Mouse (Mus musculus) heart, postnatal 4 days (tissue): ENCODE data around the gene Slc32a1. TPM values are rescaled to one million over a fixed set of nuclear protein-coding genes. Genes with fewer than 3 reads are reported as not detected.
A peak's percentile ranks its signal among the peaks of the same experiment; 100 is the strongest.

Experiments
- DNase-seq: peaks from one replicate; pipeline ENCODE4 v3.0.0; 2021
- total RNA-seq, 2 experiments: library from RNA; stranded (reverse); gene quantifications; 2 replicates each; pipeline ENCODE4 v1.2.3; 2021

Gene Slc32a1
- total RNA-seq, 2 experiments from 2014 or later, result not detected

DNA sequence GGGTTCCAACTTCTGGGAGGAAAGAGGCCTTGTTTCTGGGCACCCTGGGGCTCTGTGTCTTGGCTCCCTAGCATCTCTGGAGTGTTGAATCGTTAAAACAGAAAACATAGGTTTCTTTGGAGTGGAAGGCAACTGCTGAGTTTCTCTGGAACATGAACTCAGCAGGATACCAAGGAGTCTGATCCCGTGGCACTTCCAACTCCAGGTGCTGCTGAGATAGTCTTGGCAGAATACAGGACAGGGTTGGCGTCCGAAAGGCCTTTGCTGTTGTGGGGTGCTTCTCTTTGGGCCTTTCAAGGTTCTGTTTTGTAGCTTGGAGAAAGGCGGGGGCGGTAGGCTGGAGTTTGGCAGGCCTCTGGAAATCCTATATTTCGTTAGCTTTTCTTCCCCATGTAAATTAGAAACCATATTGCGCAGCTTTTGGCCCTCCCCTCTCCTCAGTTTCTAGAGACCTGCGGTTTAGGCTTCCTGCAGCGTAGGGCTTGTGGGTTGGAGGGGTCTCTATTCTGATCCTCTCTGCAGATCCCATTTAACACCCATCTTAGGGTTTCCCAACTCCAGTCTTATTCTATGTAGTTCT is 2.2 kb downstream of the Slc32a1 start:
- no peak for DNase-seq

DNA sequence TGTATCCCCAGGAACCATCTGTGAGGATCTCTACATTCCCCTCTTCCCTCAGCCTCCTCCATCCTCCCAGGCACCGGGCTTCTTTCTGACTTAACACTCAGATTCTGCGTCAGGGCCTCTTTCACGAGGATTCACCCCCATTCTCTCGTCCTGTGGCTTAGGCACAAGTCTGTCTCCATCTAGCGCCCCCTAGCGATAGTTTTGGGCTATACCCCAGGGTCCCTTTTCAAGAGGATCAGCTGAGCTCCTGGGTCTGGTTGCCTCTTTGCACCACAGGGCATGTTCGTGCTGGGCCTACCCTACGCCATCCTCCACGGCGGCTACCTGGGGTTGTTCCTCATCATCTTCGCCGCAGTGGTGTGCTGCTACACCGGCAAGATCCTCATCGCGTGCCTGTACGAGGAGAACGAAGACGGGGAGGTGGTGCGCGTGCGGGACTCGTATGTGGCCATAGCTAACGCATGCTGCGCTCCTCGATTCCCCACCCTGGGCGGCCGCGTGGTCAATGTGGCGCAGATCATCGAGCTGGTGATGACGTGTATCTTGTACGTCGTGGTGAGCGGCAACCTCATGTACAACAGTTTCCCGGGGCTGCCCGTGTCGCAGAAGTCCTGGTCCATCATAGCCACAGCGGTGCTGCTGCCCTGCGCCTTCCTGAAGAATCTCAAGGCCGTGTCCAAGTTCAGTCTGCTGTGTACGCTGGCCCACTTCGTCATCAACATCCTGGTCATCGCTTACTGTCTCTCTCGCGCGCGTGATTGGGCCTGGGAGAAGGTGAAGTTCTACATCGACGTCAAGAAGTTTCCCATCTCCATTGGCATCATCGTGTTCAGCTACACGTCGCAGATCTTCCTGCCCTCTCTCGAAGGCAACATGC is 3.2 kb downstream of the Slc32a1 start:
- peak; percentile 51 for DNase-seq

DNA sequence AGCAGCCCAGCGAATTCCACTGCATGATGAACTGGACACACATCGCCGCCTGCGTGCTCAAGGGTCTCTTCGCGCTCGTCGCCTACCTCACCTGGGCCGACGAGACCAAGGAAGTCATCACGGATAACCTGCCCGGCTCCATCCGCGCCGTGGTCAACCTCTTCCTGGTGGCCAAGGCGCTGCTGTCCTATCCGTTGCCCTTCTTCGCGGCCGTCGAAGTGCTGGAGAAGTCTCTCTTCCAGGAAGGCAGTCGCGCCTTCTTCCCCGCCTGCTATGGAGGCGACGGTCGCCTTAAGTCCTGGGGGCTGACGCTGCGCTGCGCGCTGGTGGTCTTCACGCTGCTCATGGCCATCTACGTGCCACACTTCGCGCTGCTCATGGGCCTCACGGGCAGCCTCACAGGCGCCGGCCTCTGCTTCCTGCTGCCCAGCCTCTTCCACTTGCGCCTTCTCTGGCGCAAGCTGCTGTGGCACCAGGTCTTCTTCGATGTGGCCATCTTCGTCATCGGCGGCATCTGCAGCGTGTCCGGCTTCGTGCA is 3.9 kb downstream of the Slc32a1 start:
- no peak for DNase-seq

DNA sequence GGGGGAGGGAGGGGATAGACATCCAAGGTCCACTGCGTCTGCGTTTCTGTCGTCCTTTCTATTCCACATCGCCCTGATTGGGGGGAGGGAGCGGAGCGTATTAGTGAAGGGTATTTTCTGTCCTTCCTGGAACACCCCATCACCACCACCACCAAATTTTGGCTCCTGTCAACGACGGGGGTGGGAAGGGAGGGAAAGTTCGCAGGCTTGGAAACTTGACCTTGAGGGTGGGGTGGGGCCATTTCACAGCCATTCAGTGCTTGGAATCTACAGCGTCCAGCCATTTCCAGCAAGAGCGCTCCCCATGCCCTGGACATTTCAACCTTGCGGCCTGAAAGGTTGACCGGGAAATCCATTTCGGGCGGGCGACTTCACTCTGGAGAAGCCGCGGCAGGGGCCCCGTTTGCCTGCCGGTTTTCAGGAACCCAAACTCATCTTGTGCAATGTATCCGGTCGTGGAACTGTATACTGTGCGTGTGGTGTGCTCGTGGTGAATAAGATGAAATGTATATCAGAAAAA is 4.7 kb downstream of the Slc32a1 start:
- no peak for DNase-seq

DNA sequence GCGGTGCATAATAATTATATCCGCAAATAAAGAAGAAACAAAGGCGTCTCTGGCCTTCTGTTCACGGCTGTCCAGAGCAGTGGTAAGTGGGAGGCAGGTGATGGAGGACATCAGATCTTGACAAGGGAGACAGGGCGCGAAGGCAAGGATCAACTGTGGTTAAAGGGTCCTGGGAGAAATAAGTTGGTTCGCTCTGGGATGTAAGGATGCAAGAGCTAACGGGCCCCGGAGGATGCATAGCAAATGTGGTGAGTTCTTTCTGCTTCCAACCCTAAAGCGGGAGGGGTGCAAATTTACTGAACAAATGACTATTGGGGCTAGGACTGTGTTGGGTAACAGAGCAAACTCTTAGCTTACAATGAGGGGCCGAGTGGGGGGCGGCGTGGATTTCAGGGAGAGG is 5.1 kb downstream of the Slc32a1 start:
- DNase-seq, result no peak

DNA sequence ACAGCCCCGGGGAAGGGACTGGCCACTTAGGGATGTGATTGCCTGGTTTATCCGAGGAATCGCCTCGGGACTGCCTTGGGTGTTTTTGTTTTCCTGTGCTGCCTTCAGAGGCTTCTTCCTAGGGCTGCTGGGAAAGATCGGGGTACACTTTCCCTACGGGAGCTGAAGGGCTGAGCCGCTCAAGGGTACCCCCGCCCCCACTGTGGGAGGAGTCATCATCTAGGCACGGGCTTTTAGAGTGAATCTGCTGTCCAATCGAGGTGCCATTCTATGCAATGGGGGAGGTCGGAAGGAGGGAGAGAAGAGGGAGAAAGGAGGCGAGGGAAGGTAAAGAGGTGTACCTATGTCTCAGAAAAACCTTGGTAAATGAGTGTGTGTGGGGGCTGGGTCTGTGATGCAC is 5.7 kb downstream of the Slc32a1 start:
- DNase-seq, result no peak

DNA sequence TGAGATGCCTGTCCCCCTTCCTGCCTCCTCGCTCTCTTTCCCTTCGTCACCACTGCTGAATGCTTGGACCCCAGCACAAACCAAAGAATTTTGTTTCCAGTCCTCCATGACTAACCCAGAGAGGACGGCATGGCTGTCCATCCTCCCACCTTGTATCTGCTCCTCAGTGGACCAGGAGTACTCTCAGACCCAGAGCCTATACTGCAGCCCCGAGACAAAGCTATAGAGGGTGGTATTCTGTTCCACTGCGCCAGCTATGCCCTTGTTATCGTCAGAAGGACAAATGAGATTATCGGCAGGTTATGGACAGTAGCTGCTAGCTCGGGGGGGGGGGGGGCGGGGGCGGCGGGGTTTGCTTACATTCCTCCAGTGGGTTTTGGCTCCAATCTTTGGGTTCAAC is 6.2 kb downstream of the Slc32a1 start:
- no peak for DNase-seq

DNA sequence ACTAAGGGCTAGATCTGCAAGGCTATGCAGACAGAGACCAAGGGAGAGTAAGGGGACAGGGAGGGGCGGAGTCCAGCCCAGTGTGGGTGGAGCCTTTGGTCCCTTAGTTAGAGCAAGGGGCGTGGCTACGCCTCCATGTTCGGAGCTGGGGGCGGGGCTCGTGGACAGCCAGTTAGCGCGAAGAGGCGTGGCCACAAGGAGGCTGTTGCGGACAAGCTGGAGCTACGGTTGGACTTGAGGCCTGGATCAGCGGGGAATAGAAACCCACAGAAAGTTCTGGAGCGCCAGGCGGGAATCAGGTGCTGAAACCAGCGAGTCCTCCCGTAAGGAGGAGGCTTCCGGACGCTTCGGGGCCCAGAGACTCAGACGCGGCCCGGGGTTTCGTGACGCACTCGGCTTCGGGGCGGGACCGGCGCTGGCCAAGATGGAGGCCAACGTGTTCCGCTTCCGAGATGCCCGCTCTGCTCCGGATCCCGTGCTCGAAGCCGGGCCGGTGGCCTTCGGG is 14.2 kb downstream of the Slc32a1 start, which contains the start of gene Actr5:
TSS of gene Actr5 (plus strand) at position 171 of the 505 bp plus-strand sequence.
- peak; percentile 95 for DNase-seq

DNA sequence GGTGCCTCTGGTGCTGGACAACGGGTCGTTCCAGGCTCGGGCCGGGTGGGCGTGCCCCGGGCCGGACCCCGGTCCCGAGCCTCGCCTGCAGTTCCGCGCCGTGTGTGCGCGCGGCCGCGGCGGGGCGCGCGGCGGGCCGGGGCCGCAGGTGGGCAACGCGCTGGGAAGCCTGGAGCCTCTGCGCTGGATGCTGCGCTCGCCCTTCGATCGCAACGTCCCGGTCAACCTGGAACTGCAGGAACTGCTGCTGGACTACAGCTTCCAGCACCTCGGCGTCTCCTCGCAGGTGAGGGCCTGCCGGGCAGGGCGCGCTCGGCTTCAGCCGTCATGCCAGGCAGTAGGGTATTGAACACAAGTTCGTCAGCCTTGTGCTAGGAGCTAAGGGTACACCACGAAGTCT is 14.7 kb downstream of the Slc32a1 start:
- DNase-seq, result no peak

DNA sequence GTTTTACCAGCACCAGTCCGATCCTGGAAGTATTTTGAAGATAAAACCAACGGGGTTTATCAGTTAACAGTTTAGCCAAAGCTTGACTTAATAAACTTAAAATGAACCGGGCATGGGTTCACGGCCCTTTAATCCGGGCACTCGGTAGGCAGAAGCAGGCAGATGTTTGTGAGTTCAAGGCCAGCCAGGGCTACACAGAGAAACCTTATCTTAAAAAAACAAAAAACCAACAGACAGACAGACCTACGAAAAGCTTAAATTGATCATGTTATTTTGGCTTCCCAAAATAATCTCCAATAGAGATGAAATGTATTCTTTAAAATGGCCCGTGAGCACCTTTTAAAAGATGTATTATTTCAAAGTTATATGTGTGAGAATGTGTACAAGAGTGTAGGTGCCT is 15.1 kb downstream of the Slc32a1 start:
- DNase-seq, result no peak

DNA sequence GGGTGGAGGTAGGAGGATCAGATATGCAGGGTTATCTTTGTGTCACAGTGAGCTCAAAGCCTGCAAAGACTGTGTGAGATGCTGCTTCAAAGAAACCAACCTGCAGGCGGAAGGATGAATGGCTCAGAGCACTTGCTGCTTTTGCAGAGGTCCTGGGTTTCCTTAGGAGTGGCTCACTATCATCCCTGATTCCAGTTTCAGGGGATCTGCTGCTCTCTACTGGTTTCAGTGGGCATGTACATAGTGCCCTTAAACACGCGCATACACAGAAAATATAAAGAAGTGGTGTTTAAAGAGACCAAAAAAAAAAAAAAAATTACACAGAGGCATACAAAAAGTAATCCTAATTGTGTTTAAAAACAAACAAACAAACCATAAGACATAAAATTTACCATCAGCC is 18.3 kb downstream of the Slc32a1 start:
- DNase-seq, result no peak

DNA sequence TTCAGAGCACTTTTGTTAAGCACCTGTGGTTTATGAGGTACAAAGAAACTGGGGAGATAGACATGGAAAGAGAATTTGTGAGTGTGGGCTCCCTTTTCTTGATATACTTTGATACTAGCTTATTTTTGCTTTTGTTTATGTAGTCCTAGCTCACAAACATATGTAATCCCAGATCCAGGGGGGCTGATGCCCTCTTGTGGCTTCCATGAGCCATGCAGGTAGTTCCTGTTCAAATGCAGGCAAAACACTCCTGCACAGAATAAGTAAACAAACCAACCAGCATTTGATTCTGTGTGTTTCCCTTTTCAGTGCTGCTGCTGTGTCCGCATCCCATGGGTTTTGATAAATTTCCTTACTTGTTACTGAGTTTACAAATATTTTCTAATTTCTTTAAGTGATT is 18.8 kb downstream of the Slc32a1 start:
- peak; percentile 35 for DNase-seq

DNA sequence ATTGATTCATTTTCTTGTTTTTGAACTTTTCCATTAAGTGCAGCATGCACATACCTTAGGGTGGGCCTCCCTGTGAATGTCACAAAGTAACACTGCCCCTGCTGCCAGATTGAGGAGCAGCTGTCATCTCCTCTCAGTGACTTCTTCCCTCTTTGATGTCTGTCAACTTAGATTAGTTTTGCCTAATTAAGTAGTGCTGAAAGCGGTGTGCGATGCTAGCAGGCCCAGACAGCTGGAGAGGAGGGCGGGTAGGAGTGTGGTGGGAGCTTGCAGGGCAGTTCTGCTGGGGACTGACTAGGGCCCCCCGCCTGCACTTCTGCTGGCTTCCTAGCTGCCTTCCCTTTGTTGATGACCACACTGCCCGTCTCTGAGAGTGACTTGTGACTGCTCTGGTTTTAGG is 21.3 kb downstream of the Slc32a1 start:
- no peak for DNase-seq

DNA sequence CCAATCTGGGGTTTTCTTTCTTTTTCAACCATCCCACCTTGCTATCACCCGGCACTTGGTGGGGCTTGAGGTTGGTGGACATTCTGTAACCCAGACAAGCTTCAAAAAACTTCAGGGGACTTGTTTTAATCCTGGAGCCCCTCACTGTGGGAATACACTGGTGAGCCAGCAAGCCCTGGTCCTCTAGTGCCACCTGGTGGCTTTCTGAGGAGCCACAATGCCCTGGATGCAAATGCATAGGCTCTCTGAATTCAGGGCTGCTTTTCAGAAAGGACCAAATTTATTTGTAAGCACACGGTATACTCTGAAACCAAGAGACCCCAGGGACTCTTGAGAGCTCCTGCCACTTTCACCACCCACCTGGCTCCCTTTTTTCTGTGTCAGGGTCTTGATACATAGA is 31.3 kb downstream of the Slc32a1 start:
- peak; percentile 76 for DNase-seq

DNA sequence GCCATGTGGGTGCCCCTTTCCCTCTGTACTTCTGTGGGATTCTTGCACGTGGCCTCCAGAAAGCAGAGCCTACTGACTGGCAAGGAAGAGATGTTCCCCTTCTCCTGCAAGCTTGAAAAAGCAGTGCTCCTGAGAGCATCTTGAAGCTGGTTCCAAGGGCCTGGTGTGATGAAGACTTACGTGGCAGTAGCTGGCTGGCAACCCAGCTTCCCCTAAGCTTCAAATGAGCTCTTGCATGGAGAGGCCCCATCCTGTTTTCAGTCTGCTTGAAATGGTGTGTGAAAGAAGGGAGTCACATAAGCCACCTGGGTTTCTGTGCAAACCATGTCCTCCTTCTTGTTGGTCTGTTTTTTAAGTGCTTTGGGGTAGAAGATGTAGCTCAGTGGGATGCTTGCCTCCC is 32.0 kb downstream of the Slc32a1 start:
- no peak for DNase-seq

DNA sequence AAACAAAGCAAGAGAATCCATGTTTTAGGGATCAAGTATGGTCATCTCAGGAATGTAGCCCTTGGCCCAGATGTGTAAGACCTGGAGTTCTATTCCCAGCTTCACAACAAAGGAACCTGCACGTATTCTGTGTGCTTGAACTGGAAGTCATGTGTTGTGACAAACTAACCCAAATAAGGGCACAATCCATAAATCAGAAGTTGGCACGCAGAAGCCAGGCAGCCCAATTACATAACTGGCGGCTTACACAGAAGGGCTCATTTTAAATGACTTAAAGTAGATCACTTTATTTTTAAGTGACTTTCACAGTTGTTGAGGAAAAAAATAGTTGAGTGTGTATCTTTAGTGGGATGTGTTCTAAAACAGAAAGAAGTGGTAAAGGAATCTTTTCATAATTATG is 33.2 kb downstream of the Slc32a1 start:
- DNase-seq, result no peak

DNA sequence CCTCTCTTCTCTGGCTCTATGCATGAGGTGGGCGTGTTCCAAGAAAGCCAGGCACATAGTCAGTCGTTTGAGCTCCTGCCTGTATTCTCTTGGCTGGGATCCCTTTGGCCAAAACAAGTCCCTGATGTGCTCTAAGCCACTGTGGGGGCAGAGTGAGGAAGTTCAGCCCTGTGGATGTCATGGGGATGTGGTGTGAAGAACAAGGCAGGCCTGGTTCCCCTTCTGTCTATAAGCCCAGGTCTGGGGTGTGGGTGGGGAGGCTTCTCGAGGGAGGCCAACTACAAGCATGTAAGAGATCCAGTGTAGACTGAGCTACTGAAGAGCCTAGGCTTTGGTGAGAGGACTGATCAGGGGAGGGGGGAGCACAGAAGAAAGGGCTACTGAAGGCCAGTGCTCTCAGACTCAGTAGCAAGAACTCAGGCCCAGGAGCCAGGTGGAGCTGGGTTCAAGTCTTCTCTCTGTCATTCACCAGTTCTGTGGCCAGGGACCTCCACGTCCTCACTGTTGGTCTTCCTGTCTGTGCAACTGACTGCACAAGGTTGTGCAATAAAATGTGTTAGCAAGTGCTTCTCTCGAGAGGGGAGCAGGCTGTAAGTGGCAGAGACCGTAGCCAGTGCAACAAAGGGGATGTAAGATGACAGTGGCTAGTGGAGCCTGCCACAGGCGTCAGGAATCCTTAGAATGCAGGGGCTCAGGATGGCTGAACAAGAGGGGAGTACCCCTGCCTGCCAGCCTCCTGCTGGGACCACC is 40.8 kb downstream of the Slc32a1 start:
- no peak for DNase-seq

DNA sequence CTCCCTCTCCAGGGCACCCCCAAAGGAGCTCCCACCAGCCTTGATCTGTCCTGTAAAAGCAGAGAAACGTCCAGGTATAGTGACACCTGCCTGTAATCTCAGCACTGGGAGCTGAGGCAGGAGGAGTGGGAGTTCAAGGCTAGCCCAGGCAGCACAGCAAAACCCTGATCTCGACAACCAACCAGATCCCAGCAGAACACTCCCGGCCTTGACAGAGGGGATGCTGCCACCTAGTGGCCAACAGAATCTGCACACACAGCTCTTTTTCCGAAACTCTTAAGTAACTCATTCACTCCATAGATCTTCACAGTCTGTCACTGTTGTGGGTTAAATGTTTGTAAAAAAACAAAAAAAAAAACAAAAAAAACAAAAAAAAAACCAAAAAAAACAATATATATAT is 42.4 kb downstream of the Slc32a1 start:
- DNase-seq, result peak; percentile 80

DNA sequence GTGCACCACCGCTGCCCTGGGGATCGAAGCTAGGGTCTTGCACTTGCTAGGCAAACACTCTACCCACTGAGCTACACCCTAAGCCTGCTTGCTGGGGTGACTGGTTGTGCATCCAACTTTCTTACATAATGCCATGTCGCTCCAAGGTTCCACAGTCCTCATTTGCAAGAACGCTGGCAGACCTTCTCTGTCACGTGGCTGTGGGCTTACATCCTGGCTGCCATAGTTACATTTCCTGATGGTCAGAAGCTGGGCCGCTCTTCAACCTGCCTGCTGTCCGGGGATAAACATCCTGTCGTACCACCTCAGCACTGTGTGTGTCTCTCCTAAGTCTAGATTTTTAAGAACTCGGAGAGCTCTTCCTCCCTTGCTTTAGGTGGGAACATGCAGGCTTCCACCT is 44.1 kb downstream of the Slc32a1 start:
- peak; percentile 29 for DNase-seq

DNA sequence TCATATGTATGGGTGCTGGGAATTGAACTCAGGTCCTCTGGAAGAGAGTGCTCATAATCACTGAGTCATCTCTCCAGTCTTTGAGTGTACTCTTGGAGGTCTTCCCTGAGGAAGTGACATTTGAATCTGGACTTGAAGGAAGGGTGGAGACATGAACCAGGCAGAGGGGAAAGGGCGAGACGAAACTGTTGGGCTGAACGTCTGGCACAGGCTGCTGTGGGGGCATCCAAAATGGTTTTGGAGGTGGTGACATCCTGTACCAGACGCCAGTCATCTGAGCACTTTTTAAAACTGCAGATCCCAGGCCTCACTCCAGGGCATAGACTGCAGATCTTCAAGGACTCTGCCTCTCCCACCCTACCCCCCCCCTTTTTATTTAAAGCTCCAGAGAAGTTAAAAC is 45.2 kb downstream of the Slc32a1 start:
- DNase-seq, result no peak

DNA sequence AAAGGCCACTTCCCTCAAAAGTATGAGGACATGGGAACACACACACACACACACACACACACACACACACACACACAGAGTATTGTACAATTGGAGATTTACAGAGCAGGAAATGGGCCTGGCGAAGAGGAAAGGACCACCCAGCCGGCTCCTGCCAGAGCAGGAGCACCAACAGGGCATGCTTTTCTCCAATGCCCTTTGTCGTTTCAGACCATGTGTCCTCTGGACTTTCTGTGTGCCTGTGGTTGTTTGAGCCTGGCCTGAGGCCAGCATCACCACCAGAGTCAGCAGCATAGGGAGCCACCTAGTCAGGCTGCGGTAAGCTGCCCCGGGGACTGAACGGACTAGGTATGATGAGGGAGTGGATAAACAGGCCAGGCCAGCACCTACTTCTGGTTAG is 48.3 kb downstream of the Slc32a1 start:
- peak; percentile 32 for DNase-seq

DNA sequence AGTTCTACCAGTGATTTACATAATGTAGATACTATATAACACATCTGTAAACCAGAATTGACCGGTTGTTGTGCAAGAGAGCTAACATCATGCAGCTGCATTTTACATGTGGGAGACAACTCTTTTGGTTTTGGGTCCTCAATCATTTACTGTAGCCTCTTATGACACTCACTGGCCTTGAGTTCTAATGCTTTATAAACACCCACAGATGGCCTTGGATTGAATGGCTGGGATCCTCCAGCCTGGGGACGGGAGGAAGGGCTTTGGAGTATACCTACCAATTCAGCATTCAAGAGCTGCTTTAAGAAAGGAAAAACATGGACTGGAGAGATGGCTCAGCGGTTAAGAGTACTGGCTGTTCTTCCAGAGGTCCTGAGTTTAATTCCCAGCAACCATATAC is 48.8 kb downstream of the Slc32a1 start:
- DNase-seq, result no peak

DNA sequence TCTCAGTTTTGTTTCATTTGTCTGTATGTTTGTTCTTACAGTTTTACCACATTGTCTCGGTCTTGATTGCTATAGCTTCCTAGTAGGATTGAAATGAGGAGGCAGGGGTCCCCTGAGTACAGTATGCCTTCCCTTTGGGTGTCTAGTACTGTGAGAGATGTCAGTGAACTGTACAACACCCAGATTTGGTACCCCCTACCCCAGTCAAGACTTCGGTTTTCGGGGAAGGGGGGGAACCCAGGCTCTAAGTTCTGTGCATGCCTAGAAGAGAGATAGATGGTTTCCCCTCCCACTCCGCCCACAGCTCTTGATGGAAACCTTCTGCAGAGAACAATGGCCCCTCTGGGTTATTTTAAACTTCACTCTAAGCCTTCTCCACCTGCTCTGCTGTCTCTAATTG is 54.5 kb downstream of the Slc32a1 start, which contains the start of gene Ppp1r16b:
TSS of gene Ppp1r16b (plus strand) at position 301 of the 400 bp plus-strand sequence.
- DNase-seq, result no peak
